Mouse (Mus musculus): Measurements from ENCODE around the gene Nos3.

Gene Nos3

GRCm38 (mm10) chr5:24426556-24427284 lies 62.1 kb downstream of the Nos3 start:
- DNase-seq (ENCODE audit: low spot score in 2 of 2) = no peak

- no peak for DNase-seq (ENCODE audit: low spot score in 2 of 2)
These were observed 62.6 kb downstream of the Nos3 start for GRCm38 (mm10) chr5:24427285-24427633.

- no peak for DNase-seq (ENCODE audit: low spot score in 2 of 2)
These were observed 63.4 kb downstream of the Nos3 start for GRCm38 (mm10) chr5:24427981-24428402.

GRCm38 (mm10) chr5:24428596-24428995 lies 64.0 kb downstream of the Nos3 start:
- no peak for DNase-seq (ENCODE audit: low spot score in 2 of 2)

- no peak for DNase-seq (ENCODE audit: low spot score in 2 of 2)
These were observed 69.4 kb downstream of the Nos3 start for GRCm38 (mm10) chr5:24433993-24434392.

Measured in cerebellum, postnatal 4 days (tissue).